In the genomic region with DNA sequence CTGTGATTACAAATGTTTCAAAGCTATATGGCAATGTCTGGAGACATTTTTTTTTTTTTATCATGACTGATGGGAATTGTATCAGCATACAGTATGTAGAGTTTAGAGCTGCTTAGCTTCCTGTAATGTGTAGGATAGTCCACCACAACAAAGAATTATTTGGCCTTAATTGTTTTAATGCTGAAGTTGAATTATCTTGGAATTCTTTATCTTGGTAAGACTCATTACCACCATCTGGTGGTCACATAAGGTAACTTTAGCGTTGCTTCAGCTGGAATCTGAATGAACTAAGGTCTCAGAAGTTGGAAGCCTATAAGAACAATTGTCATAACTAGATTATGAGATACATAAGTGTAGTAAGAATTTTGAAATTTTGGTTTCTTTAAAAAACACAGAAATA, we compare ENCODE assay signal across 9 mouse cellular contexts. TPM values are rescaled to one million over a fixed set of nuclear protein-coding genes. Genes with fewer than 3 reads are reported as not detected.
DNase-seq lines count a peak whose midpoint lies in the region; ATAC-seq and TF ChIP-seq lines count a peak whose summit lies in the region.
"Had no signal": no experiment of that assay in that cellular context is flagged by ENCODE, and none has a peak within 500 bp of the region (broad histone marks: within the 10 kb centered on the region; RNA-seq: fewer than 3 reads in every experiment).

No protein-coding gene starts in this region.

- TF ChIP-seq POLR2A in limb, embryonic 14.5 days (IDR thresholded peaks at IDR 0.05; ENCODE audit: borderline replicate concordance, extremely low read depth, insufficient read depth, insufficient read length), result no peak

- no peak overlapping the region for H3K4me3 ChIP-seq in limb, embryonic 14.5 days (replicated peaks; ENCODE audit: low read length)
- H3K4me3 ChIP-seq in limb, embryonic 10.5 days, result no peak overlapping the region

- ATAC-seq in limb, embryonic 14.5 days (ENCODE audit: low FRiP score, low read depth), result no peak
- peak; percentile 70 for ATAC-seq in erythroid progenitor cell, adult 5-6 weeks (replicated peaks; ENCODE audit: low FRiP score, poor library complexity, severe bottlenecking)

- H3K4me1 ChIP-seq in limb, embryonic 14.5 days (ENCODE audit: control insufficient read depth, insufficient read depth, low read length), result no peaks in the 10 kb centered on the region
- no peaks in the 10 kb centered on the region for H3K4me1 ChIP-seq in limb, embryonic 10.5 days

- no peak overlapping the region for H3K27ac ChIP-seq in limb, embryonic 14.5 days (replicated peaks; ENCODE audit: low read depth, low read length)
- H3K27ac ChIP-seq in limb, embryonic 10.5 days, result no peak overlapping the region

- WGBS in limb, embryonic 14.5 days, result 4% methylated on average over 1 of the region's 1 CpGs
- WGBS in limb, embryonic 10.5 days, result 2% methylated on average over 1 of the region's 1 CpGs

- intact Hi-C loops in heart, postnatal 36 days (cut with DNase I), result loop anchor here (1.0 to 10.0 kb wide), 3 partner anchors 92 to 1224 kb away; no protein-coding TSS in a partner anchor

- H3K27me3 ChIP-seq in limb, embryonic 14.5 days (ENCODE audit: control insufficient read depth, insufficient read depth, low read length), result no peaks in the 10 kb centered on the region
- H3K27me3 ChIP-seq in limb, embryonic 10.5 days (ENCODE audit: low read depth, poor library complexity, severe bottlenecking), result no peaks in the 10 kb centered on the region

- DNase-seq in cerebellum, postnatal 14 days, result peak; percentile 26 to 45
- no peak for DNase-seq in cerebellum, postnatal 4 days (ENCODE audit: low spot score in 2 of 2)
- DNase-seq in limb, embryonic 14.5 days (ENCODE audit: low spot score), result peak; percentile 58
- DNase-seq in limb, embryonic 10.5 days (ENCODE audit: low spot score), result no peak
- peak; percentile 68 for DNase-seq in naive thymus-derived CD4-positive, alpha-beta T cell, adult 2 months (ENCODE audit: low read depth)
- no peak for DNase-seq in ovary, adult 18-20 months (ENCODE audit: low spot score)
- DNase-seq in heart, postnatal 36 days, result no peak
- DNase-seq: kidney, adult 18-20 months had no signal

- no peak overlapping the region for H3K9ac ChIP-seq in limb, embryonic 14.5 days (ENCODE audit: low read depth, low read length, severe bottlenecking)

- no peaks in the 10 kb centered on the region for H3K9me3 ChIP-seq in limb, embryonic 14.5 days (ENCODE audit: control insufficient read depth, low read length)
- H3K9me3 ChIP-seq in limb, embryonic 10.5 days (replicated peaks), result no peaks in the 10 kb centered on the region

- no peak overlapping the region for H3K4me2 ChIP-seq in limb, embryonic 14.5 days (replicated peaks; ENCODE audit: low read depth, low read length, severe bottlenecking)

- H3K36me3 ChIP-seq in limb, embryonic 14.5 days (ENCODE audit: control insufficient read depth, insufficient read depth, low read length), result no peaks in the 10 kb centered on the region
- no peaks in the 10 kb centered on the region for H3K36me3 ChIP-seq in limb, embryonic 10.5 days

RNA-seq across cellular contexts. Expression of a gene that starts 7.6 kb away (rescaled TPM):
- polyA plus RNA-seq in limb, embryonic 14.5 days (2012; rRNA removed), result 247 and 307 TPM in 2 replicates
- polyA plus RNA-seq in limb, embryonic 14.5 days (2014; fragmentation: Nextera tagmentation; extraction: Ambion mirVana), result 315 and 337 TPM in 2 replicates
- polyA plus RNA-seq in limb, embryonic 10.5 days (2016; fragmentation: Nextera tagmentation; extraction: Ambion mirVana), result 332 and 378 TPM in 2 replicates
- 27.8 and 38.1 TPM in 2 replicates for total RNA-seq in erythroid progenitor cell, adult 5-6 weeks (2015; ENCODE audit: low replicate concordance)
- 15.9 and 28.3 TPM in 2 replicates for total RNA-seq in erythroid progenitor cell, adult 5-6 weeks (2017; ENCODE audit: low replicate concordance)
- total RNA-seq in heart, postnatal 36 days (2021), result 100 to 1,000 TPM; 115 to 117 TPM

RNA-seq across cellular contexts. Expression of a gene that starts 31.0 kb away (rescaled TPM):
- polyA plus RNA-seq in limb, embryonic 14.5 days (2012; rRNA removed), result 48.6 and 72.0 TPM in 2 replicates
- 28.5 and 34.7 TPM in 2 replicates for polyA plus RNA-seq in limb, embryonic 14.5 days (2014; fragmentation: Nextera tagmentation; extraction: Ambion mirVana)
- 17.3 and 21.2 TPM in 2 replicates for polyA plus RNA-seq in limb, embryonic 10.5 days (2016; fragmentation: Nextera tagmentation; extraction: Ambion mirVana)
- total RNA-seq in erythroid progenitor cell, adult 5-6 weeks (2015; ENCODE audit: low replicate concordance), result not detected in 2 replicates
- total RNA-seq in erythroid progenitor cell, adult 5-6 weeks (2017; ENCODE audit: low replicate concordance), result not detected in 2 replicates
- 1 to 10 TPM; 8.6 to 9.8 TPM for total RNA-seq in heart, postnatal 36 days (2021)

Comparison
In these comparisons a context has a peak if more than half of its experiments do, and no peak if none do; other contexts are left out.
1. DNase-seq: peak in cerebellum, postnatal 14 days (2 of 2), limb, embryonic 14.5 days (single experiment) and naive thymus-derived CD4-positive, alpha-beta T cell, adult 2 months (single experiment); none in cerebellum, postnatal 4 days (0 of 2), limb, embryonic 10.5 days (single experiment), ovary, adult 18-20 months (single experiment) and heart, postnatal 36 days (0 of 2).
2. RNA of a gene that starts 31.0 kb away (total RNA-seq): 8.6 to 9.8 TPM in heart, postnatal 36 days; not detected in erythroid progenitor cell, adult 5-6 weeks; every median in the first group is over 4 times any median in the second.